Mouse (Mus musculus): ENCODE data around the gene Hspb3. TPM values are rescaled to one million over a fixed set of nuclear protein-coding genes. Genes with fewer than 3 reads are reported as not detected.

Gene Hspb3
- total and polyA plus RNA-seq, 2 experiments from 2014 or later, result 43.7 to 50.5 TPM

DNA sequence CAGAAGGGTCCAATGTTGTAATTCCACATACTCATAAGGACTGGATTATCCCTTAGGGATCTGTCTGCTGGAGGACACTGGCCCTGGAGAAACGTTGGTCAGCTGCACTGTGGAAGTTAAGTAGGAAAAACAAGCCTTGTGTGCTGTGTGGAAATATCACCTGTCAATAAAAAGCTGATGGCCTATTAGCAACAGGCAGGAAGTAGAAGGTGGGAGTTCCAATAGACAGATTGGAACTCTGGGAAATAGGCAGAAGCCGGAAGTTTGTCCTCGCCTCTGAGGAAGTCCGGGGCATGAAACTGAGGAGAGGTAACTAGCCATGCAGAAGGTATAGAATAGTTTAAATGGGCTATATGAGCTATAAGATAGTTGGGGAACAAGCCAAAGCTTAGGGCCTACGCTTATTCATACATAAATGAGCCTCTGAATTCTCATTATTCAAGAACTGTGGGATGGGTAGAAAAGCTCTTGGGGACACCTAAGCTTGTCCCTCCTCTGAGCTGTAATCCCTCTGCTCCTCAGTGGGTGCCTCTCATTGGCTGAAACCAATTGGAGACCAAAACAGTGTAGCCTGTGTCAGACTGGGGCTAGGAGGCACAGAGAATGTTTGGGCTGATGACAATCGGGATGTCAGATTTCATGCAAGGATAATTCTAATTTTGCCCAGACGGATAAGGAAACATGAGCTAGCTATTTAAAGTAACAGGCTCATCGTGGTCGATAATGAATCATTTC is 2.7 kb downstream of the Hspb3 start:
- H3K4me3 ChIP-seq (ENCODE audit: low read depth, low read length), result peak overlapping the region; percentile 46
- H3K27me3 ChIP-seq (ENCODE audit: control insufficient read depth, insufficient read depth, low read length), result no peaks in the 10 kb centered on the region
- 40% methylated on average over 9 of the region's 9 CpGs for WGBS
- peak overlapping the region; percentile 38; the same call in 1 of the 2 replicates for H3K9ac ChIP-seq (replicated peaks; ENCODE audit: low read depth, low read length)
- ATAC-seq (ENCODE audit: insufficient read depth, low read depth) (peak; percentile 73), DNase-seq (ENCODE audit: low spot score) (peak; percentile 85)
- peaks cover 11% of the 10 kb centered on the region; the same call in 1 of the 2 replicates for H3K4me1 ChIP-seq (ENCODE audit: control insufficient read depth, insufficient read depth)
- H3K27ac ChIP-seq (ENCODE audit: low read depth), result peak overlapping the region; percentile 87
- no peaks in the 10 kb centered on the region for H3K9me3 ChIP-seq (replicated peaks; ENCODE audit: control insufficient read depth, low read length)
- peak overlapping the region; percentile 60 for H3K4me2 ChIP-seq (ENCODE audit: low read depth, low read length)
- H3K36me3 ChIP-seq (replicated peaks; ENCODE audit: control insufficient read depth, insufficient read depth, low read length), result no peaks in the 10 kb centered on the region
- no peak for TF ChIP-seq CTCF (IDR thresholded peaks at IDR 0.05; ENCODE audit: low read depth)
- TF ChIP-seq EP300 (IDR thresholded peaks at IDR 0.05; ENCODE audit: low read depth), result no peak

DNA sequence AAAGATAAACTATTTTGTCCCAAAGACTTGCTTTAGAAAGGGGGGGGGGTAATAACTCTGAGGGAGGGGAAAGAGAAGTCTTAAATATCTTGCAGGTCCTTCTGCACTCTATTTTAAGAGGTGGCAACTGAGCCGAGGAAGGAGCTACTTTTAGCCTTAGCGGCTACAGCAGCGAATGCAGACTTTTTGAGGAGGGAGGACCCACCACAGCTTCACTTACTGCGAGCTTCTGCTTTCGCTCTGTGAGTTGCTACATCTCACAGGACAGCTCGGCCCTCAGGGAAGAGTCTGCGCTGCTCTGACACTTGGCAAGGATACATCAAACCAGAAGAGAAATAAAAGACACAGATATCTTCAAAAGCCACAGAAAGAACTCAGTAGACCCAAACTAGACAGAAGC is 6.3 kb downstream of the Hspb3 start:
- Histone ChIP-seq H3K27me3 (ENCODE audit: control insufficient read depth, insufficient read depth, low read length) (no peaks in the 10 kb centered on the region), H3K4me2 (ENCODE audit: low read depth, low read length) (peak overlapping the region; percentile 45), H3K9ac (replicated peaks; ENCODE audit: low read depth, low read length) (0 out of 2 replicates have a peak overlapping the region, but pooled peaks have one; percentile 27), H3K27ac (ENCODE audit: low read depth) (peak overlapping the region; percentile 44; the same call in 1 of the 2 replicates), H3K9me3 (replicated peaks; ENCODE audit: control insufficient read depth, low read length) (no peaks in the 10 kb centered on the region), H3K4me3 (ENCODE audit: low read depth, low read length) (no peak overlapping the region), H3K4me1 (ENCODE audit: control insufficient read depth, insufficient read depth) (0 out of 2 replicates have a peak, but pooled peaks cover 6% of the 10 kb centered on the region), H3K36me3 (replicated peaks; ENCODE audit: control insufficient read depth, insufficient read depth, low read length) (no peaks in the 10 kb centered on the region)
- ATAC-seq (ENCODE audit: insufficient read depth, low read depth), result no peak
- no peak for DNase-seq (ENCODE audit: low spot score)
- TF ChIP-seq CTCF (IDR thresholded peaks at IDR 0.05; ENCODE audit: low read depth) (no peak), EP300 (IDR thresholded peaks at IDR 0.05; ENCODE audit: low read depth) (no peak)
- 32% methylated on average over 7 of the region's 7 CpGs for WGBS

DNA sequence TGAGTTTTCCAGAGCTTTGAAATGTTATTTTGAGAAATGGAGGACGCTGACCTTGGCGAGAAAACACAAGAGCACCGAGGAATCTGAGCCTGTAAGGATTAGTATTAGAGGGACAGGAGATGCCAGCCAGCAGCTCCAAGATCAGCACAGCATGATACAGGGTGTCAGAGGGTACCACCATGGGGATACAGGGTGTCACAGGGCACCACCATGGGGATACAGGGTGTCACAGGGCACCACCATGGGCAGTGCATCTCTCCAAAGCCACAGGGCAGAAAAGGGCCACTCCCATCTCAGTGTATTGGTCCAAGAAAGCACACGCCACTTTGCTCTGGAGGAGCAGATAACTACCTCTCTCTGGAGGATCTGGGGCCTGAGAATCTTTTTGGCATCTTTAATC is 6.8 kb downstream of the Hspb3 start:
- no peak overlapping the region for H3K4me2 ChIP-seq (ENCODE audit: low read depth, low read length)
- no peak overlapping the region for H3K4me3 ChIP-seq (ENCODE audit: low read depth, low read length)
- H3K4me1 ChIP-seq (ENCODE audit: control insufficient read depth, insufficient read depth), result 0 out of 2 replicates have a peak, but pooled peaks cover 6% of the 10 kb centered on the region
- ATAC-seq (ENCODE audit: insufficient read depth, low read depth) (no peak), DNase-seq (ENCODE audit: low spot score) (no peak)
- whole genome bisulfite sequencing, result 58% methylated on average over 4 of the region's 4 CpGs
- TF ChIP-seq CTCF (IDR thresholded peaks at IDR 0.05; ENCODE audit: low read depth) (no peak), EP300 (IDR thresholded peaks at IDR 0.05; ENCODE audit: low read depth) (no peak)
- H3K27ac ChIP-seq (ENCODE audit: low read depth), result peak overlapping the region; percentile 34; the same call in 1 of the 2 replicates
- H3K9me3 ChIP-seq (replicated peaks; ENCODE audit: control insufficient read depth, low read length), result no peaks in the 10 kb centered on the region
- no peak overlapping the region for H3K9ac ChIP-seq (replicated peaks; ENCODE audit: low read depth, low read length)
- no peaks in the 10 kb centered on the region for H3K36me3 ChIP-seq (replicated peaks; ENCODE audit: control insufficient read depth, insufficient read depth, low read length)
- H3K27me3 ChIP-seq (ENCODE audit: control insufficient read depth, insufficient read depth, low read length), result no peaks in the 10 kb centered on the region

DNA sequence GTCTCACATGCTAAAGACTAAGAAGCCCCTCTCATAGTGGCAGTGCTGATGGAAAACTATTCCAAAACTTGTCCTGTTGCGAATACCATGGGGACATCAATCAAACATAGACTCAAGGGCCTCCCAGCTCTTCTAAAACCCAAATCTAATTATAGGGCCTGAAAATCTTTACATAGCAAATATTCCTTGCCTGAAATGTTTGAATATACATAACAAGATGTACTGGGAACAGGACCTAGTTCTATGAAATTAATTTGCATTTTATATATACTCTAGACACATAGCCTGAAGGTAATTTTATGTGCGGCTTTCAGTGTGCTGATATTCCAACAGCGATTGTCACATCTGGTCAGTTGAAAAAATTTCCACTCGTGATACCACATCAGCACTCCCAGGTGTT is 8.0 kb downstream of the Hspb3 start:
- H3K4me3 ChIP-seq (ENCODE audit: low read depth, low read length), result no peak overlapping the region
- H3K36me3 ChIP-seq (replicated peaks; ENCODE audit: control insufficient read depth, insufficient read depth, low read length), result no peaks in the 10 kb centered on the region
- no peak overlapping the region for H3K27ac ChIP-seq (ENCODE audit: low read depth)
- H3K9me3 ChIP-seq (replicated peaks; ENCODE audit: control insufficient read depth, low read length), result no peaks in the 10 kb centered on the region
- H3K4me1 ChIP-seq (ENCODE audit: control insufficient read depth, insufficient read depth), result 0 out of 2 replicates have a peak, but pooled peaks cover 6% of the 10 kb centered on the region
- WGBS, result 93% methylated on average over 4 of the region's 4 CpGs
- no peak for ATAC-seq (ENCODE audit: insufficient read depth, low read depth)
- H3K27me3 ChIP-seq (ENCODE audit: control insufficient read depth, insufficient read depth, low read length), result no peaks in the 10 kb centered on the region
- no peak for DNase-seq (ENCODE audit: low spot score)
- no peak overlapping the region for H3K4me2 ChIP-seq (ENCODE audit: low read depth, low read length)
- TF ChIP-seq CTCF (IDR thresholded peaks at IDR 0.05; ENCODE audit: low read depth) (no peak), EP300 (IDR thresholded peaks at IDR 0.05; ENCODE audit: low read depth) (no peak)
- no peak overlapping the region for H3K9ac ChIP-seq (replicated peaks; ENCODE audit: low read depth, low read length)

DNA sequence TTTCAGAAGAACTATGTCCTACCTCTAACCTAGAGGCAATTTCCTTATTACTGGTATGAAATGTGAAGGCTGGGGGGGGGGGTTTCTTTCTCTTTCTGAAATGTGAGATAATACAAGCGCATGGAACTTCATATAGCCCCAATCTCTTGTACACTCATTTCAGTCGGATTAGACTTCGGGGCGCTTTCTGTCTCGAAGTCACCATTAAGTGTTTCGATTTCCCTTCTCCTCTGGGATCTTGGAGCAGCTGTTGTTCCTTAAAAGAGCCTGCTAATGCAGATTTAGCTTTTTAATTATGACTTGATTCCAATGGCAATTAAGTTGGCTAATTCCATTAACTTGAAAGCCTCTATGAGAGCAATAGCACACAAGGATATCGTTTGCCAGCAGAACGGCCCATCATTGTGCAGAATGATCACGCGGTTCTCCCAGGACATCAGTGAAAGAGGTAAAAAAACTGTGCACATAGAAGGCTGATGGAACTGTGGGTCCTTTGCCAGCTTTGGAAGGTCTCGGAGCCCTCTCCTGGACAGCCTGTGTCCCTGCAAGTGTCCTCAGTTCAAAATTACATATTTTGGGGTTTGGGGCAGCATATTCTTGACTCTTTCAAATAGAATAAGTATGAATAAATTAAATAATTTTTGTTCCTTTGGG is 22.4 kb downstream of the Hspb3 start:
- 79% methylated on average over 11 of the region's 11 CpGs for WGBS

More for the DNA sequence above, 22.4 kb downstream of the Hspb3 start:
- H3K4me1 ChIP-seq (ENCODE audit: control insufficient read depth, insufficient read depth), result no peaks in the 10 kb centered on the region
- H3K4me2 ChIP-seq (ENCODE audit: low read depth, low read length), result no peak overlapping the region
- DNase-seq (ENCODE audit: low spot score) (no peak), ATAC-seq (ENCODE audit: insufficient read depth, low read depth) (no peak)
- H3K9ac ChIP-seq (replicated peaks; ENCODE audit: low read depth, low read length), result no peak overlapping the region
- no peaks in the 10 kb centered on the region for H3K9me3 ChIP-seq (replicated peaks; ENCODE audit: control insufficient read depth, low read length)
- H3K27ac ChIP-seq (ENCODE audit: low read depth), result no peak overlapping the region
- TF ChIP-seq CTCF (IDR thresholded peaks at IDR 0.05; ENCODE audit: low read depth) (peak; percentile 50), EP300 (IDR thresholded peaks at IDR 0.05; ENCODE audit: low read depth) (no peak)
- H3K27me3 ChIP-seq (ENCODE audit: control insufficient read depth, insufficient read depth, low read length), result no peaks in the 10 kb centered on the region
- no peaks in the 10 kb centered on the region for H3K36me3 ChIP-seq (replicated peaks; ENCODE audit: control insufficient read depth, insufficient read depth, low read length)
- no peak overlapping the region for H3K4me3 ChIP-seq (ENCODE audit: low read depth, low read length)
